Mouse (Mus musculus) liver, postnatal 0 days (tissue): ENCODE measurements at regions not wholly inside any gene's neighbourhood (a gene's known extent, or its start where the extent isn't known, plus 50 kb on each side); places are given as distances from the start of the nearest gene placed in this dataset.

ENCODE experiments used
- ATAC-seq: fragments of 200-750 bp; cut with Nextera tagmentation; 2 replicates; pipeline ENCODE4 v1.8.0; 2017; ENCODE audit warnings: mild to moderate bottlenecking, moderate library complexity
- DNase-seq: peaks from one replicate; pipeline ENCODE4 v3.0.0-alpha.2; 2016
- H3K27ac ChIP-seq: fragments of 300-500 bp; sonication (generic); 2 replicates; pipeline ENCODE4 v1.5.1; 2014; ENCODE audit warnings: antibody characterized with exemption, moderate library complexity, mild to moderate bottlenecking, low read depth
- H3K27me3 ChIP-seq: fragments of 300-500 bp; sonication (generic); 2 replicates; pipeline ENCODE4 v1.6.1; 2014; ENCODE audit warnings: low read length, control low read depth, mixed read lengths; ENCODE audit not compliant: insufficient read depth
- H3K36me3 ChIP-seq: fragments of 300-500 bp; sonication (generic); replicated peaks from 2 replicates; pipeline ENCODE4 v1.6.1; 2014; ENCODE audit warnings: mild to moderate bottlenecking, control low read depth, low read length, moderate library complexity, mixed read lengths; ENCODE audit not compliant: insufficient read depth
- H3K4me1 ChIP-seq: fragments of 300-500 bp; sonication (generic); 2 replicates; pipeline ENCODE4 v1.6.1; 2014; ENCODE audit warnings: antibody characterized with exemption, mild to moderate bottlenecking, control low read depth; ENCODE audit not compliant: insufficient read depth
- H3K4me2 ChIP-seq: fragments of 300-500 bp; sonication (generic); 2 replicates; pipeline ENCODE4 v1.6.1; 2014; ENCODE audit warnings: low read depth, mild to moderate bottlenecking, low read length, moderate library complexity, mixed read lengths
- H3K4me3 ChIP-seq: fragments of 300-500 bp; sonication (generic); 2 replicates; pipeline ENCODE4 v1.5.1; 2014; ENCODE audit warnings: low read depth, low read length
- H3K9ac ChIP-seq: fragments of 300-500 bp; sonication (generic); replicated peaks from 2 replicates; pipeline ENCODE4 v1.6.1; 2014; ENCODE audit warnings: mild to moderate bottlenecking, moderate library complexity
- H3K9me3 ChIP-seq: fragments of 300-500 bp; sonication (generic); 2 replicates; pipeline ENCODE4 v1.6.1; 2016; ENCODE audit warnings: mild to moderate bottlenecking, control low read depth, low read length, mixed read lengths
- CTCF ChIP-seq: sonication (generic); IDR thresholded peaks from 2 replicates; pipeline ENCODE4 v1.5.1; 2016; ENCODE audit warnings: antibody characterized with exemption, low read depth
- EP300 ChIP-seq: IDR thresholded peaks from 2 replicates; pipeline ENCODE4 v1.6.1; 2016; ENCODE audit warnings: antibody characterized with exemption, low read depth, mild to moderate bottlenecking
- WGBS: fragments of 180-500 bp; shearing (Covaris S2); extraction: QIAGEN DNeasy Blood & Tissue Kit; methylation state at CpG from one replicate; pipeline ENCODE4 v1.1.7; 2014; ENCODE audit not compliant: insufficient replicate concordance; 5-methylcytosine and 5-hydroxymethylcytosine counted together

DNA sequence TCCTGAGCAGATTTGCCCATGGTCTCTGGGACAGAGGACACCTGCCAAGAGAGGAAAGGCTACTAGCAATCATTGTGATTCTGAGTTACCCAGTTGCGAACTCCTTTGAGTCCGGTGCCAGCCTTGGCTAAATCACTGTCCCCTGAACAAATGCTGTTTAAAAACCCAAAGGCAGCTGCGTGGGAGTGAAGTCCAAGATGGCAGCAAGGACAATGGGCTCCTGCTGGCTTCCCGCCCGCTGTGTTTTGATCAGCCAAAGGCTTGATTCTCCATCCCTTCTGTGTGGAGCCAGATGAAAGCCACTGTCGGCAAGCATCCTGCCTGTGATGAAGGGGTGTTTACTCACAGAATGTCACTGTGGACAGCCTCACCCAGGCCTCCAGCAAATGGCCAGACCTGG lies 111.4 kb downstream of the E030025P04Rik start:
- DNase-seq (peak; percentile 9), ATAC-seq (no peak)
- WGBS = 60% methylated on average over 6 of the region's 6 CpGs
- H3K27ac ChIP-seq = no peak overlapping the region
- no peaks in the 10 kb centered on the region for H3K9me3 ChIP-seq
- TF ChIP-seq CTCF = no peak
- no peak for TF ChIP-seq EP300
- no peak overlapping the region for H3K4me2 ChIP-seq
- H3K27me3 ChIP-seq = no peaks in the 10 kb centered on the region
- H3K4me3 ChIP-seq = no peak overlapping the region
- H3K9ac ChIP-seq = no peak overlapping the region
- H3K36me3 ChIP-seq = no peaks in the 10 kb centered on the region
- no peaks in the 10 kb centered on the region for H3K4me1 ChIP-seq

DNA sequence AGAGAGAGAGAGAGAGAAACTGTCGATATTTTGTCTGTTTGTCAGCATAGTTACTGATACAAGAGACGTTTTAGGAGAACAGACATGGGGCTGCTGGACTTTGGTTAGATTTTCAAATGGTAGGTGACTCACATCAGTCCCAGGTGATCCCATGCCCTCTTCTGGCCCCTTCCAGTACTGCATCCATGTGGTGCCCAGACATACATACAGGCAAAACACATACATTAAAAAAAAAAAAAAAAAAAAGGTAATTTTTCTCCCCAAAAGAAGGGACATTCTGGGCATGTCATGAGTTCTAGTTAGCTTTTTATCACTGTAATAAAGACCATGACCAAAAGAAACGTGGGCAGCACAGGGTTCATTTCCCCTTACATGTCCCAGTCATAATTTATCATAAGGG lies 110.3 kb downstream of the Axin2 start:
- Histone ChIP-seq H3K4me1 (no peaks in the 10 kb centered on the region), H3K9ac (no peak overlapping the region), H3K9me3 (no peaks in the 10 kb centered on the region), H3K4me2 (no peak overlapping the region), H3K27ac (no peak overlapping the region), H3K27me3 (no peaks in the 10 kb centered on the region), H3K36me3 (no peaks in the 10 kb centered on the region), H3K4me3 (no peak overlapping the region)
- ATAC-seq = no peak
- peak; percentile 73 for DNase-seq
- 24% methylated on average over 3 of the region's 3 CpGs for WGBS
- TF ChIP-seq CTCF (peak; percentile 69), EP300 (no peak)

DNA sequence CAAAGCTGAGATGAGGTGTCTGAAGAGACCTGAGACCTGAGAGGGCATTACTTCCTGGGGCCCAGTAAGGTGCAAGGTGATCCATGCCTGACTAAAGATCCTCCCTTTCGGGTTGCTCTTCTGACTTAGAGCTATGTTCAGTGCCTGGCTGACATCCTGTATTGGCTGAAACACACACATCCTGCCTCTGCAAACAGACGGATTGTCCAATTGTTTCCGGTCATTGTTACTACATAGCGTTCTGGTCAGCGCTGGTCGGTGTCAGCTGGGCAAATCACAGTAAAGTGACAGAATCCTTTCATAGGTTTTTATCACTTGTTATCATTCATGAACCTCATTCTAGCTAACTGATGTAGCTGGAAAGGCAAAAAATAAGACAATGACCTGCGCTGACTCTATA lies 109.7 kb downstream of the Axin2 start:
- Histone ChIP-seq H3K27ac (no peak overlapping the region), H3K4me1 (no peaks in the 10 kb centered on the region), H3K9me3 (no peaks in the 10 kb centered on the region), H3K4me2 (no peak overlapping the region), H3K36me3 (no peaks in the 10 kb centered on the region), H3K27me3 (no peaks in the 10 kb centered on the region), H3K4me3 (no peak overlapping the region), H3K9ac (no peak overlapping the region)
- WGBS = 38% methylated on average over 7 of the region's 7 CpGs
- no peak for DNase-seq
- TF ChIP-seq EP300 (no peak), CTCF (no peak)
- ATAC-seq = no peak

DNA sequence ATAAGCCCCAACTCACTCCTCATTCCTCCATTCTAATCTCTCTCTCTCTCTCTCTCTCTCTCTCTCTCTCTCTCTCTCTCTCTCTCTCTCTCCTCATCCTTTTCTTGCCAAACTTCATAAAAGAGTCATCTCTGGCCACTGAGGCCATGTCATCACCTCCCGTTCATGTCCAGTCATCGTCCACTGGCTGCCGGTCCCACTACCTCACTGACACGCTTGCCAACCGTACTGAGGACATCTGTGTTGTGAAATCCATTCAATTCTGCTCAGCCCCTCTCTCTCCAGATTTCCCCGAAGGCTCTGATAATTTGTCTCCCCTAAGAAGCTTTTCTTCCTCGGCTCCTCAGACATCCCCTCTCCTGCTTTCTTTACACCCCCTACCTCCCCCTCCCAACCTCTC lies 94.7 kb downstream of the Axin2 start:
- Histone ChIP-seq H3K27me3 (0 out of 2 replicates have a peak, but pooled peaks cover 2% of the 10 kb centered on the region), H3K4me1 (no peaks in the 10 kb centered on the region), H3K27ac (no peak overlapping the region), H3K4me2 (no peak overlapping the region), H3K36me3 (no peaks in the 10 kb centered on the region), H3K4me3 (no peak overlapping the region), H3K9me3 (no peaks in the 10 kb centered on the region), H3K9ac (no peak overlapping the region)
- DNase-seq (no peak), ATAC-seq (no peak)
- no peak for TF ChIP-seq EP300
- TF ChIP-seq CTCF = no peak
- WGBS = 62% methylated on average over 7 of the region's 7 CpGs

DNA sequence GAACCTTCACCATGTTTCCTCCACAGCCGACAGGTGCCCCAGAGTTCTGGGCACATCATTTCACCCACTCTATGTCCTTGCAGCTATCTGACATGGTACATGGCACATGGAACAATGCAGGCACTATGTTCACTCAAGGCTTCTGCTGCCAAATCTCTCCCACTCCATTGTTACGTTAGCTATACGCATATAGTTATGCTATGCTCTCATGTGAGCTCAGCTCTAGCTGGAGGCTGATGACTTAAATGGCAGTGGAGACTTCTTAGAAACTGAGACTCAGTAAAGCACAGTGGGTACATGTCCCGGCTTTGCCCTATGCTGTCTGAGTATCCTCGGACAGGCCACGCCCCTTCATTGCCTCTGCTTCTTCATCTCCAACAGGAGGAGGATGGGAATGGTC lies 91.0 kb downstream of the Axin2 start:
- no peak overlapping the region for H3K27ac ChIP-seq
- H3K4me2 ChIP-seq = no peak overlapping the region
- no peaks in the 10 kb centered on the region for H3K4me1 ChIP-seq
- DNase-seq (no peak), ATAC-seq (no peak)
- H3K36me3 ChIP-seq = no peaks in the 10 kb centered on the region
- H3K9ac ChIP-seq = no peak overlapping the region
- TF ChIP-seq EP300 (no peak), CTCF (no peak)
- 90% methylated on average over 6 of the region's 6 CpGs for WGBS
- no peaks in the 10 kb centered on the region for H3K27me3 ChIP-seq
- H3K9me3 ChIP-seq = no peaks in the 10 kb centered on the region
- no peak overlapping the region for H3K4me3 ChIP-seq

DNA sequence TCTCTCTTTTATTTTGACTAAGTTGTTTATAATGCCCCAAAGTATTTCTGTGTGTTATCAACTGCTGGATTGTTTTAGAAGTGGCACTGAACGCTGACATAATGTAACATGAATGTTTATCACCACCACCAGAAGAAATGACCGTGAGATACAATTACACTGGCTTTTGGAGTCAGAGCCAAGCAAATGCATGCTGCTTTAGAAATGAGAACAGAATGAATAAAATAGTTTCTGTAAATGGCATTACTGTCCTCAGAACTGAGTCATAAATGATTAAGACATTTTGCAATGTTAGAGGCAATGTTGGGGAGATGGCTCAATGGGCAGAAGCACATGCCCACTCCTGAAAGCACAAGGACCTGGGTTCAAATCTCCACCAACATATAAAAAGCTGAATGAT lies 88.7 kb downstream of the Axin2 start:
- Histone ChIP-seq H3K4me2 (no peak overlapping the region), H3K27me3 (no peaks in the 10 kb centered on the region), H3K4me1 (no peaks in the 10 kb centered on the region), H3K9me3 (no peaks in the 10 kb centered on the region), H3K36me3 (no peaks in the 10 kb centered on the region), H3K27ac (no peak overlapping the region), H3K4me3 (no peak overlapping the region), H3K9ac (no peak overlapping the region)
- DNase-seq (no peak), ATAC-seq (no peak)
- no peak for TF ChIP-seq CTCF
- TF ChIP-seq EP300 = no peak
- 68% methylated on average over 2 of the region's 2 CpGs for WGBS

DNA sequence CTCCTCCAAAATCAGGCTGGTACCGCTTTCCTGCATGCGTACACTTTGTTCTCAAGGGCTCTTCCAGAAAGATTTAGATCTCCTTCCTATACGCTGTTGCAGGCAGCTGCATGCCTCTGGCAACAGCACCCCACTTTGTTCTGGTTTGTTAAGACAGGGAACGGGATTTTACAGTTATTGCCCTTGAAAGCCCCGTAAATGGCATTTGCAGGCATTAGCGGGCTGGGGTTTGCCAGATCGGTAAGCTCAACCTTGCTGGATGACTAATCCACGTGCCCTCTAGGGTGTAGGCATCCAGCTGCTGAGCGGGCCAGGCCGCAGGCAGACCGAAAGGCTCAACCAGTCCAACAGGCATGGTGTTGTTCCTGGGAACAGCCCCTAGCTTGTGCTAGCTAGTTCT lies 85.5 kb downstream of the Axin2 start:
- ATAC-seq = no peak
- WGBS = 80% methylated on average over 11 of the region's 11 CpGs
- Histone ChIP-seq H3K9me3 (peaks cover 5% of the 10 kb centered on the region), H3K27ac (no peak overlapping the region), H3K4me3 (no peak overlapping the region), H3K9ac (no peak overlapping the region), H3K36me3 (no peaks in the 10 kb centered on the region), H3K4me2 (no peak overlapping the region), H3K4me1 (no peaks in the 10 kb centered on the region), H3K27me3 (no peaks in the 10 kb centered on the region)
- DNase-seq = no peak
- TF ChIP-seq EP300 (no peak), CTCF (no peak)
